Mouse (Mus musculus): ENCODE results near the gene Tm4sf5. TPM values are rescaled to one million over a fixed set of nuclear protein-coding genes. Genes with fewer than 3 reads are reported as not detected.
A peak's percentile ranks its signal among the peaks of the same experiment; 100 is the strongest.
"Not testable (repeated sequence)": the region's sequence is repeated elsewhere in the genome, so short reads cannot be mapped to it uniquely, and the experiment has no call there.

The Tm4sf5 gene
- polyA plus RNA-seq, 1 experiment from 2014 or later: 91.8 TPM

GRCm38 (mm10) chr11:70520178-70520769 is 15.2 kb downstream of the Tm4sf5 start:
- DNase-seq (ENCODE audit: low spot score) (peak; percentile 29), ATAC-seq (ENCODE audit: low FRiP score, low TSS enrichment) (peak; percentile 54)
- peak overlapping the region; percentile 37 for H3K4me3 ChIP-seq (ENCODE audit: low read depth, low read length)
- no peaks in the 10 kb centered on the region for H3K27me3 ChIP-seq (ENCODE audit: control insufficient read depth, insufficient read depth, low read length)
- H3K36me3 ChIP-seq (ENCODE audit: control insufficient read depth, insufficient read depth, low read length): no peaks in the 10 kb centered on the region
- H3K4me1 ChIP-seq (replicated peaks; ENCODE audit: control insufficient read depth, insufficient read depth): no peaks in the 10 kb centered on the region
- H3K9ac ChIP-seq (ENCODE audit: low read length): peak overlapping the region; percentile 70
- H3K4me2 ChIP-seq (replicated peaks; ENCODE audit: low read depth): peak overlapping the region; percentile 57
- TF ChIP-seq EP300 (optimal IDR thresholded peaks at IDR 0.05): no peak
- TF ChIP-seq CTCF (IDR thresholded peaks at IDR 0.05; ENCODE audit: low read depth): peak; percentile 52
- peak overlapping the region; percentile 85 for H3K27ac ChIP-seq (replicated peaks)
- H3K9me3 ChIP-seq (ENCODE audit: control insufficient read depth, low read length): no peaks in the 10 kb centered on the region
- WGBS: 17% methylated on average over 40 of the region's 41 CpGs

- not testable (repeated sequence) for H3K27ac ChIP-seq (replicated peaks); H3K27me3 ChIP-seq (ENCODE audit: control insufficient read depth, insufficient read depth, low read length); H3K4me1 ChIP-seq (replicated peaks; ENCODE audit: control insufficient read depth, insufficient read depth); ATAC-seq (ENCODE audit: low FRiP score, low TSS enrichment); H3K9ac ChIP-seq (ENCODE audit: low read length); H3K4me2 ChIP-seq (replicated peaks; ENCODE audit: low read depth); H3K4me3 ChIP-seq (ENCODE audit: low read depth, low read length); DNase-seq (ENCODE audit: low spot score); H3K9me3 ChIP-seq (ENCODE audit: control insufficient read depth, low read length); H3K36me3 ChIP-seq (ENCODE audit: control insufficient read depth, insufficient read depth, low read length)
- TF ChIP-seq CTCF (IDR thresholded peaks at IDR 0.05; ENCODE audit: low read depth): peak; percentile 20
- WGBS: 85% methylated on average over 8 of the region's 8 CpGs
Observed at GRCm38 (mm10) chr11:70523306-70523989, 18.4 kb downstream of the Tm4sf5 start.

- H3K36me3 ChIP-seq (ENCODE audit: control insufficient read depth, insufficient read depth, low read length): peaks cover 9% of the 10 kb centered on the region; the same call in 1 of the 2 replicates
- H3K4me3 ChIP-seq (ENCODE audit: low read depth, low read length): peak overlapping the region; percentile 27
- ATAC-seq (ENCODE audit: low FRiP score, low TSS enrichment) (peak; percentile 29), DNase-seq (ENCODE audit: low spot score) (no peak)
- no peak for TF ChIP-seq EP300 (optimal IDR thresholded peaks at IDR 0.05)
- no peak for TF ChIP-seq CTCF (IDR thresholded peaks at IDR 0.05; ENCODE audit: low read depth)
- peak overlapping the region; percentile 44 for H3K4me2 ChIP-seq (replicated peaks; ENCODE audit: low read depth)
- no peaks in the 10 kb centered on the region for H3K27me3 ChIP-seq (ENCODE audit: control insufficient read depth, insufficient read depth, low read length)
- H3K9me3 ChIP-seq (ENCODE audit: control insufficient read depth, low read length): no peaks in the 10 kb centered on the region
- H3K27ac ChIP-seq (replicated peaks): no peak overlapping the region
- no peak overlapping the region for H3K9ac ChIP-seq (ENCODE audit: low read length)
- no peaks in the 10 kb centered on the region for H3K4me1 ChIP-seq (replicated peaks; ENCODE audit: control insufficient read depth, insufficient read depth)
- 3% methylated on average over 8 of the region's 8 CpGs for WGBS
Observed at GRCm38 (mm10) chr11:70524782-70525181, 19.7 kb downstream of the Tm4sf5 start.

GRCm38 (mm10) chr11:70525184-70525678 is 20.2 kb downstream of the Tm4sf5 start, which contains the start of gene Psmb6:
Gene Psmb6, plus strand, starts transcription at chr11:70525367.
- peak; percentile 91 for DNase-seq (ENCODE audit: low spot score)
- peak; percentile 93 for ATAC-seq (ENCODE audit: low FRiP score, low TSS enrichment)
- Histone ChIP-seq H3K27ac (replicated peaks) (no peak within 1 kb of the TSS), H3K4me1 (replicated peaks; ENCODE audit: control insufficient read depth, insufficient read depth) (no peaks in the 10 kb centered on the region), H3K9ac (ENCODE audit: low read length) (peak within 1 kb of the TSS; percentile 73), H3K36me3 (ENCODE audit: control insufficient read depth, insufficient read depth, low read length) (peaks cover 9% of the 10 kb centered on the region; the same call in 1 of the 2 replicates), H3K4me2 (replicated peaks; ENCODE audit: low read depth) (peak within 1 kb of the TSS; percentile 64), H3K4me3 (ENCODE audit: low read depth, low read length) (peak within 1 kb of the TSS; percentile 68), H3K9me3 (ENCODE audit: control insufficient read depth, low read length) (no peaks in the 10 kb centered on the region), H3K27me3 (ENCODE audit: control insufficient read depth, insufficient read depth, low read length) (no peaks in the 10 kb centered on the region)
- under 1% methylated on average over 25 of the region's 26 CpGs for WGBS
- no peak for TF ChIP-seq CTCF (IDR thresholded peaks at IDR 0.05; ENCODE audit: low read depth)
- no peak for TF ChIP-seq EP300 (optimal IDR thresholded peaks at IDR 0.05)

- Histone ChIP-seq H3K9me3 (ENCODE audit: control insufficient read depth, low read length) (no peaks in the 10 kb centered on the region), H3K4me1 (replicated peaks; ENCODE audit: control insufficient read depth, insufficient read depth) (no peaks in the 10 kb centered on the region), H3K4me3 (ENCODE audit: low read depth, low read length) (peak overlapping the region; percentile 68), H3K4me2 (replicated peaks; ENCODE audit: low read depth) (peak overlapping the region; percentile 64), H3K36me3 (ENCODE audit: control insufficient read depth, insufficient read depth, low read length) (peaks cover 9% of the 10 kb centered on the region; the same call in 1 of the 2 replicates), H3K27ac (replicated peaks) (no peak overlapping the region), H3K27me3 (ENCODE audit: control insufficient read depth, insufficient read depth, low read length) (no peaks in the 10 kb centered on the region), H3K9ac (ENCODE audit: low read length) (peak overlapping the region; percentile 73)
- TF ChIP-seq CTCF (IDR thresholded peaks at IDR 0.05; ENCODE audit: low read depth): no peak
- no peak for TF ChIP-seq EP300 (optimal IDR thresholded peaks at IDR 0.05)
- DNase-seq (ENCODE audit: low spot score): no peak
- peak; percentile 55 for ATAC-seq (ENCODE audit: low FRiP score, low TSS enrichment)
- 1% methylated on average over 12 of the region's 12 CpGs for WGBS
Observed at GRCm38 (mm10) chr11:70525726-70526125, 20.7 kb downstream of the Tm4sf5 start.

GRCm38 (mm10) chr11:70526211-70526610 is 21.2 kb downstream of the Tm4sf5 start:
- Histone ChIP-seq H3K36me3 (ENCODE audit: control insufficient read depth, insufficient read depth, low read length) (peaks cover 9% of the 10 kb centered on the region; the same call in 1 of the 2 replicates), H3K27ac (replicated peaks) (no peak overlapping the region), H3K27me3 (ENCODE audit: control insufficient read depth, insufficient read depth, low read length) (no peaks in the 10 kb centered on the region), H3K4me2 (replicated peaks; ENCODE audit: low read depth) (peak overlapping the region; percentile 64), H3K4me3 (ENCODE audit: low read depth, low read length) (peak overlapping the region; percentile 68; the same call in 1 of the 2 replicates), H3K4me1 (replicated peaks; ENCODE audit: control insufficient read depth, insufficient read depth) (no peaks in the 10 kb centered on the region), H3K9me3 (ENCODE audit: control insufficient read depth, low read length) (no peaks in the 10 kb centered on the region), H3K9ac (ENCODE audit: low read length) (peak overlapping the region; percentile 73; the same call in 1 of the 2 replicates)
- ATAC-seq (ENCODE audit: low FRiP score, low TSS enrichment) (no peak), DNase-seq (ENCODE audit: low spot score) (no peak)
- TF ChIP-seq EP300 (optimal IDR thresholded peaks at IDR 0.05) (no peak), CTCF (IDR thresholded peaks at IDR 0.05; ENCODE audit: low read depth) (no peak)
- 85% methylated on average over 12 of the region's 12 CpGs for WGBS

Measured in stomach, postnatal 0 days (tissue).